Mouse (Mus musculus): ENCODE data around the gene Mknk2. TPM values are rescaled to one million over a fixed set of nuclear protein-coding genes. Genes with fewer than 3 reads are reported as not detected.

The Mknk2 gene
- polyA plus RNA-seq, 1 experiment from 2014 or later = 71.1 TPM

DNA sequence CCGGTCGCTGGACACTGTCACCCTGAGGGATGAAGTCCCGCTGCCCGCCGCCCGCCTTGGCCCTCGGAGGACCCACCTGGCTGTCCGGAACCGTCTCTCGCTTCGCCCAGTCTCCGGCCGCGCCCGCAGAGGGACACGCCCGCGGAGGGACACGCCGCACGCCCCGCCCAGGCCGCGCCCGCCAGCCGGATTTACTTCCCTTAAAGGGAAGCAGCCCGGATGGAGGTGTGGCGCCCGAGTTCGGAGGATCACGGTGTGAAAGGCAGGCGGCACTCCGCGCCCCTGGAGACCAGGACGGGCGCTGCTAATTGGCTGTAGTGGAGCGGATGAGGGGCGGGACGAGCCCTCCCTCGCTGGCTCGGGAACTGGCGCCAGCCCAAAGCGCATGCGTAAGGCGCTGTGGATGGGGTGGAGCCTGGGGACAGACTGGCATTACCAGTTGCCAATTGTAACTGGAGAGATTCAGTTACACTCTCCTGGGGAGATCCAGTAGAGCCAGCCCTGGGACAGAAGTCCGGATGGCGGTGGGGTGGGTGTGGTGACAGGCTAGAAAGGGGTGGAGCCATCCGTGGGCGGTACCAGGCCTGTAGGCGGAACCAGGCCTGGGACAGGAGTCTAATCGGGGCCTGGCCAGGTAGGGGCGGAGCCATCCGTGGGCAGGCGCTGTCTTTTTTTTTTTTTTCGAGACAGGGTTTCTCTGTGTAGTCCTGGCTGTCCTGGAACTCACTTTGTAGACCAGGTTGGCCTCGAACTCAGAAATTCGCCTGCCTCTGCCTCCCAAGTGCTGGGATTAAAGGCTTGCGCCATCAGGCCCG lies 24.0 kb upstream of the Mknk2 start, which contains the start of the genes Mob3a and Izumo4:
Gene Mob3a, minus strand, starts transcription at position 257 of the 815 bp plus-strand sequence.
Gene Izumo4, plus strand, starts transcription at position 464 of the 815 bp plus-strand sequence.
- H3K4me1 ChIP-seq (replicated peaks; ENCODE audit: control insufficient read depth, insufficient read depth, low read length) = peaks cover 26% of the 10 kb centered on the region
- peak within 1 kb of the TSS; percentile 69 for H3K4me2 ChIP-seq (ENCODE audit: low read length)
- under 1% methylated on average over 57 of the region's 59 CpGs for WGBS
- H3K36me3 ChIP-seq (ENCODE audit: control insufficient read depth, insufficient read depth, low read length) = peaks cover 16% of the 10 kb centered on the region
- ATAC-seq (replicated peaks; ENCODE audit: low FRiP score, low TSS enrichment, low read depth) = peak; percentile 96
- peak within 1 kb of the TSS; percentile 79 for H3K27ac ChIP-seq (ENCODE audit: low read depth)
- peak; percentile 97 for DNase-seq (ENCODE audit: low spot score)
- no peaks in the 10 kb centered on the region for H3K27me3 ChIP-seq (replicated peaks; ENCODE audit: control insufficient read depth, insufficient read depth, low read length)
- H3K4me3 ChIP-seq (ENCODE audit: low read depth, low read length) = peak within 1 kb of the TSS; percentile 63
- H3K9me3 ChIP-seq (ENCODE audit: control insufficient read depth, low read length) = no peaks in the 10 kb centered on the region
- H3K9ac ChIP-seq (ENCODE audit: low read length) = peak within 1 kb of the TSS; percentile 59

DNA sequence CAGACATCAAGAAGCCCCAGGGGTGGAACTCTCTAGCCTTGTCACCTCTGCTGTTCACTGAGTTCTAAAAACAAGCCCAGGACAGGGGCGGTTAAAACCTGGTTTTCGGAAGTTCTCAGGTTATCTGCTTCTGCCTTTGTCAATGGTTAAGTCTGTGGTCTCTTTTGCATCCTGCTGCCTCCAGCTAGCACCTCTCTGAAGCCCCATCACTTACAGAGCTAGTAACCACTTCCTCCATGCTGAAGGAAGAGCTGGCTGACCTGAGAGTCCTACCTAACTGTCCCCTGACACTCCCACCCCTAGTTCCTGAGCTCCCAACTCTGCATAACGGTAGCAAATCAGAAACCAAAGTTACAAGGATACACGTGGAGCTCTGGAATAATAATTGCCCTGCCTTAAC lies 22.8 kb upstream of the Mknk2 start:
- Histone ChIP-seq H3K9ac (ENCODE audit: low read length) (peak overlapping the region; percentile 59), H3K27ac (ENCODE audit: low read depth) (no peak overlapping the region), H3K4me1 (replicated peaks; ENCODE audit: control insufficient read depth, insufficient read depth, low read length) (peaks cover 26% of the 10 kb centered on the region), H3K4me2 (ENCODE audit: low read length) (peak overlapping the region; percentile 69), H3K27me3 (replicated peaks; ENCODE audit: control insufficient read depth, insufficient read depth, low read length) (no peaks in the 10 kb centered on the region), H3K36me3 (ENCODE audit: control insufficient read depth, insufficient read depth, low read length) (0 out of 2 replicates have a peak, but pooled peaks cover 4% of the 10 kb centered on the region), H3K4me3 (ENCODE audit: low read depth, low read length) (peak overlapping the region; percentile 63), H3K9me3 (ENCODE audit: control insufficient read depth, low read length) (no peaks in the 10 kb centered on the region)
- DNase-seq (ENCODE audit: low spot score) = no peak
- ATAC-seq (replicated peaks; ENCODE audit: low FRiP score, low TSS enrichment, low read depth) = no peak
- 37% methylated on average over 4 of the region's 4 CpGs for WGBS

- no peak overlapping the region for H3K4me3 ChIP-seq (ENCODE audit: low read depth, low read length)
- H3K9ac ChIP-seq (ENCODE audit: low read length) = no peak overlapping the region
- no peak for DNase-seq (ENCODE audit: low spot score)
- ATAC-seq (replicated peaks; ENCODE audit: low FRiP score, low TSS enrichment, low read depth) = no peak
- no peaks in the 10 kb centered on the region for H3K36me3 ChIP-seq (ENCODE audit: control insufficient read depth, insufficient read depth, low read length)
- no peaks in the 10 kb centered on the region for H3K27me3 ChIP-seq (replicated peaks; ENCODE audit: control insufficient read depth, insufficient read depth, low read length)
- H3K4me1 ChIP-seq (replicated peaks; ENCODE audit: control insufficient read depth, insufficient read depth, low read length) = peaks cover 26% of the 10 kb centered on the region
- H3K9me3 ChIP-seq (ENCODE audit: control insufficient read depth, low read length) = no peaks in the 10 kb centered on the region
- WGBS = 82% methylated on average over 7 of the region's 7 CpGs
- no peak overlapping the region for H3K27ac ChIP-seq (ENCODE audit: low read depth)
- peak overlapping the region; percentile 69; the same call in 1 of the 2 replicates for H3K4me2 ChIP-seq (ENCODE audit: low read length)
These were observed 22.2 kb upstream of the Mknk2 start for GRCm38 (mm10) chr10:80700038-80700504.

- peaks cover 5% of the 10 kb centered on the region; the same call in 1 of the 2 replicates for H3K36me3 ChIP-seq (ENCODE audit: control insufficient read depth, insufficient read depth, low read length)
- no peak for DNase-seq (ENCODE audit: low spot score)
- ATAC-seq (replicated peaks; ENCODE audit: low FRiP score, low TSS enrichment, low read depth) = no peak
- no peak overlapping the region for H3K27ac ChIP-seq (ENCODE audit: low read depth)
- 92% methylated on average over 9 of the region's 9 CpGs for WGBS
- H3K4me1 ChIP-seq (replicated peaks; ENCODE audit: control insufficient read depth, insufficient read depth, low read length) = peaks cover 20% of the 10 kb centered on the region
- no peak overlapping the region for H3K4me3 ChIP-seq (ENCODE audit: low read depth, low read length)
- no peak overlapping the region for H3K9ac ChIP-seq (ENCODE audit: low read length)
- H3K4me2 ChIP-seq (ENCODE audit: low read length) = no peak overlapping the region
- no peaks in the 10 kb centered on the region for H3K27me3 ChIP-seq (replicated peaks; ENCODE audit: control insufficient read depth, insufficient read depth, low read length)
- no peaks in the 10 kb centered on the region for H3K9me3 ChIP-seq (ENCODE audit: control insufficient read depth, low read length)
These were observed 20.7 kb upstream of the Mknk2 start for GRCm38 (mm10) chr10:80698605-80699004.

DNA sequence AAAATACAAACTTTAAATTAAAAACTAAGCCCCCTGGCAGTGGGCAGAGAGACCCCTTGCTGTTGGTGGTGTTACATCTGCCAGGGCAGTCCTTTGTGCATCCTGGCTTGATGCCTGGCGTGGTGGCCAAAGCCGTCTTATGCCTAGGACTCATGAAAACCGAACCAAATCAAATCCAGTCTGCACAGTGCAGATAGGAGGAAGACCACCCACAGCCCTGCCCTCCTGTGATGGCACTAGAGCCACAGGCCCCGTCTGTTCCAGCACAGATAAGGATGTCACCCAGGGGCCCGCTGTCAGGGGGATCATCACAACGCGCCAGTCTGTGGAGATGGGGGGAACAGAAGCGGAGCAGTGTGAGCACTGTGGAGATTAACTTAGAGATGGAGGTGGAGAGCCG lies 19.9 kb upstream of the Mknk2 start:
- H3K27ac ChIP-seq (ENCODE audit: low read depth) = no peak overlapping the region
- peaks cover 12% of the 10 kb centered on the region; the same call in 1 of the 2 replicates for H3K36me3 ChIP-seq (ENCODE audit: control insufficient read depth, insufficient read depth, low read length)
- 88% methylated on average over 9 of the region's 9 CpGs for WGBS
- H3K4me1 ChIP-seq (replicated peaks; ENCODE audit: control insufficient read depth, insufficient read depth, low read length) = peaks cover 14% of the 10 kb centered on the region
- H3K27me3 ChIP-seq (replicated peaks; ENCODE audit: control insufficient read depth, insufficient read depth, low read length) = no peaks in the 10 kb centered on the region
- ATAC-seq (replicated peaks; ENCODE audit: low FRiP score, low TSS enrichment, low read depth) = no peak
- H3K4me2 ChIP-seq (ENCODE audit: low read length) = no peak overlapping the region
- no peaks in the 10 kb centered on the region for H3K9me3 ChIP-seq (ENCODE audit: control insufficient read depth, low read length)
- H3K4me3 ChIP-seq (ENCODE audit: low read depth, low read length) = no peak overlapping the region
- H3K9ac ChIP-seq (ENCODE audit: low read length) = no peak overlapping the region
- no peak for DNase-seq (ENCODE audit: low spot score)

DNA sequence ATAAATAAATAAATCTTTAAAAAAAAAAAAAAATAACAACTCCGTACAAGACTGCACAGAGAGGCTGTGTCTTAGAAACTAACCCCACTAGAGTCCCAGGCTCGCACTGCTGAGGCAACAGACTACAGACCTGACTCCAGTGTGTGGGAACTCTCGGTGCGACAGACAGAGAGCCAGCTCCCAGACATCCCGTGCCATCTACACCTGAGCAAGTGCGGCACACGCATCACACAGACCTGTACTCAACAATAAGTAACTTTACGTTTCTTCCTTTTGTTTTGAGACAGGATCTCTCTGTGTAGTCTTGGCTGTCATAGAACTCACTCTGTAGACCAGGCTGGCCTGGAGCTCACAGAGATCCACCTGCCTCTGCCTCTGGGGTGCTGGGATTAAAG lies 19.5 kb upstream of the Mknk2 start:
- WGBS = 92% methylated on average over 8 of the region's 8 CpGs
- ATAC-seq (replicated peaks; ENCODE audit: low FRiP score, low TSS enrichment, low read depth) = no peak
- Histone ChIP-seq H3K9me3 (ENCODE audit: control insufficient read depth, low read length) (no peaks in the 10 kb centered on the region), H3K4me3 (ENCODE audit: low read depth, low read length) (no peak overlapping the region), H3K27me3 (replicated peaks; ENCODE audit: control insufficient read depth, insufficient read depth, low read length) (no peaks in the 10 kb centered on the region), H3K36me3 (ENCODE audit: control insufficient read depth, insufficient read depth, low read length) (peaks cover 13% of the 10 kb centered on the region; the same call in 1 of the 2 replicates), H3K9ac (ENCODE audit: low read length) (no peak overlapping the region), H3K27ac (ENCODE audit: low read depth) (no peak overlapping the region), H3K4me2 (ENCODE audit: low read length) (no peak overlapping the region), H3K4me1 (replicated peaks; ENCODE audit: control insufficient read depth, insufficient read depth, low read length) (peaks cover 14% of the 10 kb centered on the region)
- no peak for DNase-seq (ENCODE audit: low spot score)

DNA sequence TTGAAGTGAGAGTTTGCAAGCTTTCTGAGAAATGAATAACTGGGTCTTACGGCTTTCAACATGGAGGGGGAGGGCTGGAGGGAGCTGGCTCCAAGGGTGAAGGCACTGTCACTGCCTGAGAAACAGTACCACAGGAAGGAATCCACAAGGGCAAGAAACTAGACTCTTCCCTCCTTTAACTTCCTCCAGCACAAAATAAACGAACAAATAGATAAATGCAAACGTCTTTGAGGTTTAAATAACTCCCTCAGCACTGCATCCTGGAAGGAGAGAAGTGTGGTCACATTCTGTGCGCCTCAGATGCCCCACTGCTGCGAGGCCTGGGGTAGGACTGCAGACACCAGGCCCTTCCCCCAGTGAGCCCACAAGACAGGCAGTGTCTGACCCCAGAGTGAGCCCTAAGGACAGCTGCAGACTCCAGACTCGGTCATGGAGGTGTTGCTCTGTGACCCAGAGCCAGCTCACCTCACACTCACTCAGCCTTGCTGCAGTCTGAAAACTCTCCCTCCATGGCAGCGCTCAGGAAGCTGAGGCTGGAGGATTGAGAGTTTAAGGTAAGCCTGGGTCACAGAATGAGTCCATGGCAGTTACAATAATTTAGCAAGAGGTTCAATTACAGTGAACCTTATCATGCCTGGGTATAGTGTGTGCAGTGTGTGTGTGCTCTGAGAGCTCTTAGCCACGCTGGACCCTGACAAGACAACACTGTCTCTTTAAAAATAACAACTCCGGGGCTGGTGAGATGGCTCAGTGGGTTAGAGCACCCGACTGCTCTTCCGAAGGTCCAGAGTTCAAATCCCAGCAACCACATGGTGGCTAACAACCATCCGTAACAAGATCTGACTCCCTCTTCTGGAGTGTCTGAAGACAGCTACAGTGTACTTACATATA lies 18.8 kb upstream of the Mknk2 start:
- Histone ChIP-seq H3K4me1 (replicated peaks; ENCODE audit: control insufficient read depth, insufficient read depth, low read length) (peaks cover 14% of the 10 kb centered on the region), H3K36me3 (ENCODE audit: control insufficient read depth, insufficient read depth, low read length) (peaks cover 13% of the 10 kb centered on the region; the same call in 1 of the 2 replicates), H3K27me3 (replicated peaks; ENCODE audit: control insufficient read depth, insufficient read depth, low read length) (no peaks in the 10 kb centered on the region), H3K4me2 (ENCODE audit: low read length) (no peak overlapping the region), H3K4me3 (ENCODE audit: low read depth, low read length) (no peak overlapping the region), H3K27ac (ENCODE audit: low read depth) (0 out of 2 replicates have a peak overlapping the region, but pooled peaks have one; percentile 38), H3K9me3 (ENCODE audit: control insufficient read depth, low read length) (no peaks in the 10 kb centered on the region), H3K9ac (ENCODE audit: low read length) (peak overlapping the region; percentile 5; the same call in 1 of the 2 replicates)
- DNase-seq (ENCODE audit: low spot score) = no peak
- ATAC-seq (replicated peaks; ENCODE audit: low FRiP score, low TSS enrichment, low read depth) = no peak
- WGBS = 63% methylated on average over 11 of the region's 12 CpGs

DNA sequence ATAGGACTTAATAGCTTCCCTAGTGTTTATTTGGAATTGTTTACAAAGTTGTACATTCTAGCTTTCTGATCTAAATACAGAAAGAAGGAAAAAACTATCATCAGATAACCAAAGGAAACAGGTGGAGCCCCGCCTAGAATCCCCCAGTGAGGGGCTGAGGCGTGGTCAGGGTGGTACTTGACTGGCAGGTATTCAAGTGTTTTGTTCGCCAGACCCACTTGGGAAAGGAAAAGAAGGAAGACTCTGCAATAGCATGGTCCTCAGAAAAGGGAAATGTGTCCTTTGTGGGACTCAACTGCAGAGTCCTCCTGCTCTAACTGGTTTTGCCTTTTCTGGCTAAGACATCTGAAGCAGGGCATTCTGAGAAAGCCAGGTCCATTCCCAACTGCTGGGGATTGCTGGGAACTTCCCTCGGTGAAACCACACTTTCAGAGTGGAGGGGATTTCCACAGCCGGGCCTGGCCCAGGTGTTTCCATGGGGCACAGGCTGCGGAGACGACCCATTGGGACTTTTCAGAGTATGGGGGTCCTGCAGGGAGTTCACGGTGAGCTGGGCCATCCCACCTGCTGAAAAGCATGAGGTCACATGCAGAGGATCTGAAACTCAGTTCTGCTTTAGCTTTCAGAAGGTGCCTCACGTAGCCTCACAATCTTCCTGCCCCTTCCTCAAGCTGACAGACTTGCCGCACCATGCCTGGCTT lies 18.0 kb upstream of the Mknk2 start:
- H3K4me2 ChIP-seq (ENCODE audit: low read length) = no peak overlapping the region
- ATAC-seq (replicated peaks; ENCODE audit: low FRiP score, low TSS enrichment, low read depth) (no peak), DNase-seq (ENCODE audit: low spot score) (no peak)
- H3K4me1 ChIP-seq (replicated peaks; ENCODE audit: control insufficient read depth, insufficient read depth, low read length) = peaks cover 12% of the 10 kb centered on the region
- peaks cover 17% of the 10 kb centered on the region for H3K36me3 ChIP-seq (ENCODE audit: control insufficient read depth, insufficient read depth, low read length)
- 0 out of 2 replicates have a peak overlapping the region, but pooled peaks have one; percentile 5 for H3K9ac ChIP-seq (ENCODE audit: low read length)
- 0 out of 2 replicates have a peak overlapping the region, but pooled peaks have one; percentile 38 for H3K27ac ChIP-seq (ENCODE audit: low read depth)
- no peaks in the 10 kb centered on the region for H3K27me3 ChIP-seq (replicated peaks; ENCODE audit: control insufficient read depth, insufficient read depth, low read length)
- no peak overlapping the region for H3K4me3 ChIP-seq (ENCODE audit: low read depth, low read length)
- WGBS = 71% methylated on average over 10 of the region's 10 CpGs
- no peaks in the 10 kb centered on the region for H3K9me3 ChIP-seq (ENCODE audit: control insufficient read depth, low read length)
